Mouse (Mus musculus) cerebellum, postnatal 10 days (tissue): ENCODE measurements around the gene Olfr1104.

Experiments
- DNase-seq, 2 experiments: peaks; one replicate each; pipeline ENCODE4 v3.0.0; 2021; ENCODE audit warnings: mixed read lengths in 2 of 2

Olfr1104 gene

GRCm38 (mm10) chr2:87026980-87027379, at the start of gene Olfr1104:
TSS of gene Olfr1104 (minus strand) at chr2:87027080.
- DNase-seq, result no peak

- DNase-seq, result no peak
Measured at GRCm38 (mm10) chr2:87075717-87076116, 48.8 kb upstream of the Olfr1104 start, which contains the start of gene Olfr1107. TSS of gene Olfr1107 (minus strand) at chr2:87075817.

GRCm38 (mm10) chr2:87052173-87052572, 25.3 kb upstream of the Olfr1104 start, which contains the start of gene Olfr1106:
TSS of gene Olfr1106 (minus strand) at chr2:87052273.
- DNase-seq, result no peak

- DNase-seq, result no peak
Measured at GRCm38 (mm10) chr2:87036431-87036830, 9.6 kb upstream of the Olfr1104 start, which contains the start of gene Olfr1105. TSS of gene Olfr1105 (minus strand) at chr2:87036531.

- DNase-seq, result no peak
Measured at GRCm38 (mm10) chr2:86998098-86998497, 28.8 kb downstream of the Olfr1104 start, which contains the start of gene Olfr1102. TSS of gene Olfr1102 (plus strand) at chr2:86998398.

GRCm38 (mm10) chr2:86991121-86991520, 35.8 kb downstream of the Olfr1104 start, which contains the start of gene Olfr1101:
TSS of gene Olfr1101 (minus strand) at chr2:86991221.
- no peak for DNase-seq

GRCm38 (mm10) chr2:86979854-86980253, 47.0 kb downstream of the Olfr1104 start, which contains the start of gene Olfr1100:
TSS of gene Olfr1100 (minus strand) at chr2:86979954.
- DNase-seq, result no peak
